Mouse (Mus musculus) layer of hippocampus, adult 9-11 months (tissue): ENCODE results near the gene Spint2.

Source experiments
- DNase-seq: peaks from one replicate; pipeline ENCODE4 v3.0.0; 2022

Spint2 gene

DNA sequence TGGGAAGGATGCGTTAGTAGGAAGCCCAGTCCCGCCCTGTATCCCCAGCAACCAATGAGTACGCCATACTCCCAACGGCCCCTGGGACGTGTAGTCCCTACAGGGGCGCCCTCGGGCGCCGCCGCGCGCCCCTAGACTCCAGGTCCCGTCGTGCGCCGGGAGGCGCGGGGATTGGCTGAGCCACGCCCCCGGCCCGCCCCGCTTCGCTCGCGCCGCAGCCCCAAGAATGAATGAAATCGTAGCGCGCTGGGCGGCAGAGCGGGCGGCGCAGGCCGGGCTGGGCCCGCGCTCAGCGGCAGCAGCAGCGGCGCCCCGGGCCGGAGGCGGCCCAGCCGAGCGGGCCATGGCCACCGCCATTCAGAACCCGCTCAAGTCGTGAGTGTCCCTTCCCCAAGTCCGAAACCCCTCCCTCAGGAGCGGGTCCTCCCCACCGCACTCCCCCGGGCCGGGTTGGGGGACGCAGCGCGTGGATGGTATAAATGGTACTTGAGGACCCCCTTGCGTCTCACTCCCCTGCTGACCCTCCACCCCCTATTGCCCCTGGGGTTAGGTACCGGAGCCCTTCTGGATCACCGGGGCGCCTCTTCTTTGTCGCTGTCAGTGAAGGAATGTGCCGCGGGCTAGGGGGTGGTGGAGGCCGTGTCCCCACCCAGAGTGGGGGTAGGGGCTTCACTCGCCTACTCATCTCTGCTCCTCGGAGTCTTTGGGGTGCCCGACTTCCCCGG, 22.2 kb upstream of the Spint2 start, which contains the start of gene Dpf1:
Gene Dpf1, plus strand, starts transcription at position 214 of the 725 bp plus-strand sequence.
- peak; percentile 95 for DNase-seq

- no peak for DNase-seq
These were observed 20.9 kb upstream of the Spint2 start for GRCm38 (mm10) chr7:29302641-29303040.

- DNase-seq: no peak
These were observed 19.4 kb upstream of the Spint2 start for GRCm38 (mm10) chr7:29301127-29301566.

- no peak for DNase-seq
These were observed 15.3 kb upstream of the Spint2 start for GRCm38 (mm10) chr7:29296998-29297397.

GRCm38 (mm10) chr7:29295861-29296647, 14.3 kb upstream of the Spint2 start:
- DNase-seq: peak; percentile 5

DNA sequence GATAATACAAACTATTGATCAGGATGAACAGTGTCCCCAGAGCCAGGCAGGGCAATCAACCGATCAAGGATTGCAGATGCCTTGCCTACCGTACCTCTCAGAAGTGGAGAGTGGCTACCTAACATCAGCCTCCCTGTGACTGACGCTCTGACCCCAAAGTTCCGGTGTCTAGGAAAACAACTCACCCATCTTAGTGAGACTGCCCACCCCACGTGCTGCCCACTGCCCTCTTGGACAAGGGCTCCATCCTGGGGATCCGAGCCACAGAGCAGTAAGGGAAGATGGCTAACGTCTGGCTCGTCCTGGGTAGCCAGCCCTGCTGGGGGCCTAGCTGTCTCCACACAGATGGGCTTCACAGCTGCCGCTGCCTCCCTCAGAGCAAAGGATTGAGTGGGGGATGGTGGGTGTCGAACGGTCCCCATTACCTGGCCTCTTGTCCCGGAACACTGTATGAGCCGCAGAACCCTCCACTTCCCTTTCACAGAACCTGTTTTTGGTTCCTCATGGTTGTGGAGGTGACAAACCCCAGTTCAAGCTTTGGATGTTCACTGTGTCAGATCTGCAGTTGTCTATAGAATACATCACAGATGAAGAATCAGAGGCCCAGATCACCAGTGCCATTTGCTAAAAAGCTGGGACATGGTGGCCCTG, 12.5 kb upstream of the Spint2 start:
- DNase-seq: no peak

- no peak for DNase-seq
These were observed 11.7 kb upstream of the Spint2 start for GRCm38 (mm10) chr7:29293131-29294065.

DNA sequence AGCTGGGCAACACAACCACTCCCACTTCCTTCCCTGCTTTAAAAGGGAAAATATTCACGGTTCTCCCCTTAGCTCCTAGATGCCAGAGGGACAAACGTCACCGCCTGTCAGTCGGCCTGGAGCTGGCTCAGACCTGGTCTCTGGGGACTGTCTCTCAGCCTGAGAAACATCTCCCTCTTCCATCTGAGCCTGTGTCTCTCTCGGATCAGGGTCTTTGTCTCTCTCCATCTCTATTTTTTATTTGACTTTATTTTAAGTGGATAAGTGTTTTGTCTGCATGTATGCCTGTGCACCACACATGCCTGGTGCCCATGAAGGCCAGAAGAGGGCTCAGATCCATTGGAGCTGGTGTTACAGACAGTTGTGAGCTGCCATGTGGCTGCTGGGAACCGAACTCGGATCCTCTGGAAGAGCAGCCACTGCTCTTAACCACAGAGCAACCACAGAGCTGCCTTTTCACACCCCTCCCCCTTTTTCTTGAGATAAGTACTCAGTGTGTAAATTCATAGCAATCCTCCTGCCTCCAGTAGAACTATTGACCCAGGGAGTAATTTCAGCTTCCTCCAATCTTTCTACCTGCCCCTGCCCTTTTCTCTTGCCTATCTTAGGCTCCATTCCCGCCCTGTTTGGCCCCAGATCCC, 10.9 kb upstream of the Spint2 start:
- no peak for DNase-seq

GRCm38 (mm10) chr7:29291616-29292457, 10.1 kb upstream of the Spint2 start:
- no peak for DNase-seq

DNA sequence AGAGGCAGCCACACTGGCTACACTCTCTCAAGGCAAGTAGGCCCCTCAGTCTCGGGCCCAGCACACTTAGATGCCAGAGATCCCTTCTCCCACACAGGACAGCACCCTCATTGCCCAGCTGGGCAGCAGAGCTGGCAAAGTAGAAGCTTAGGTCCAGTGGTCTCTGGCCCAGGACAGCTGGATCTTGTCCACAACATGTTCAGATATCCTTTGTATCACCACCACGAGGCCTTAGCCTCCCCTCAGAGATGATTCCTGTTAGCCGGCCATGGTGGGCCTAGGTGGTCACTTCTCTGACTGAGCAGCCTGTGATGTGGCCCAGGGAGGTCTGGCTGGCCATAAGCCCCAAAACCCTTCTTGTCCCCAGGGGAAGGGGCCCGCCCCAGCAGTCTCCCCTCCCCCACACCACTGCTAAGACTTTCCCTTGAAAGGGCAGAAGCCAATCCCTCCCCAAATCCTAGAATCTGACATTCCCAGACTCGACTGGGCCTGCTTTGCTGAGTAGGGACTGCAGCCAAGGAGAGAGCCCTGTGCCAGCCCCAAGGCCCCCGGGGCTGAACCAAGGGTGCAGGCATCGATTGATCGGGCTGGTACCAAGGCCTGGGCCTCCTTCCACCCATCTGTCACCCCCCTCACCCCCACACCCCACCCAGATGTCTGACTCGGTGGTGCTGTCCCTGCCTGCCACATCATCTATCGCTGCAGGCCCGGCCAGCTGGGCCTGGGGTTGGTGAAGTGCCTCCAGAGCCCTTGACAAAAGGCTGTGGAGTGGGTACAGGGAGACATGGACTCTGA, 9.2 kb upstream of the Spint2 start:
- peak; percentile 86 for DNase-seq

DNA sequence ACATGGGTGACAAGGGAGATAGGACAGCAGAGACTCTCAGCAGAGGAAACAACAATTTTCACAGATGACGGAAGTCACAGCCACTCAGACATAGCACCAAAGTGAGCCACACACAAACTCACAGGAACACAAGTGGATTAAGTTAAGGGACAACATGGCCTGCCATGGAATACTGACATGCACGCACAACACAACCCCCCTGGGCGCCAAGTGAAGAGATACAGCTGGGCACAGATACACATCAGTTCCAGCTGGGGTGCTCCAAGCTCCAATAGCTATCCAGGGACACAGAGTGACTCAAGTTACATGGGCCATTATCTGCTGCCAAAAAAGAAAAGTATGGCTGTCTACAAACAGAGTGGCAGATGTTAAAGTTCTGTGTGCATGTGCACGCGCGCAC, 8.1 kb upstream of the Spint2 start:
- no peak for DNase-seq

DNA sequence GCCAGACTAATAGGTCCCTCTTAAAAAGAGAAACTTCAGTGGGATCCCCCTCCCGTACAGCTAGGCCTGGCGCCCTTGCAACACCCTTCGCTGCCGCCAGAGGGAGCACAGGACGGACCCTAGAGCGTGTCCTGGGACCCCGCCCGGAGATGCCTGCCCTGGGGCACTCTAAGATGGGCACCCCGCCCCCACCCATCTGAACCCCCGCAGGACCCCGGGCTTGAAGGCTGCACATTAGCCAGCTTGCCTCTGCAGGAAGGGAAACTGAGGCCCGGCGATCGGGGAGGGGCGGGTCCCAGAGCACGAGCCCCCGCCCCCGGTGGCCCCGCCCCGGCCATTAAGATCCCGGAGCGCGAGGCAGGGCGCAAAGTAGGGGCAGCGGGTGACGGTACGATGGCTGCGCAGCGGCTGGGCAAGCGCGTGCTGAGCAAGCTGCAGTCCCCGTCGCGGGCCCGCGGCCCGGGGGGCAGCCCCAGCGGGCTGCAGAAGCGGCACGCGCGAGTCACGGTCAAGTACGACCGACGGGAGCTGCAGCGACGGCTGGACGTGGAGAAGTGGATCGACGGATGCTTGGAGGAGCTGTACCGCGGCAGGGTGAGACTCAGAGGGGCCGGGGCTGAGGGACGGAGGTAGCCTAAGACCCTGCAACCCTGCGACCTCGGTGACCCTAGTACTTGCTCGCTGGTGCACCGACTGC, 7.4 kb upstream of the Spint2 start, which contains the start of gene Ppp1r14a:
Gene Ppp1r14a, plus strand, starts transcription at position 367 of the 697 bp plus-strand sequence.
- no peak for DNase-seq

- DNase-seq: no peak
These were observed 6.4 kb upstream of the Spint2 start for GRCm38 (mm10) chr7:29288079-29288478.

DNA sequence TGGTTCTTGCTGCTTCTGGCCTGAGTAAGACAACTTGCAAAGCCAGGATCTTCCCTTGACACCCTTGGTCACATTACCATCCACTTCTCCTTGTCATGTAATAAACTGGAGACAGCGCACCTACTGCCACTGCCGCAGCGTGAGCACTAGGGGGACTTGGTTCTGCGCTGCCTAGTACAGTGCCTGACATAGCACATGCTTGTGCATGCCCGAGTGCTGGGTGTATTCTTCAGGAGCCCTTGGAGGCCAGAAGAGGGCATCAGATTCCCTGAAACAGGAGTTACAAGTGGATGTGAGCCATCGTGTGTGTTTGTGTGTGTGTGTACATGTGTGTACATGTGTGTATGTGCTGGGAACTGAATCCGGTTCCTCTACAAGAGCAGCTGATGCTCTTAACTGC, 5.8 kb upstream of the Spint2 start:
- DNase-seq: no peak

GRCm38 (mm10) chr7:29284523-29284922, 2.8 kb upstream of the Spint2 start:
- no peak for DNase-seq

GRCm38 (mm10) chr7:29283876-29284275, 2.2 kb upstream of the Spint2 start:
- no peak for DNase-seq

- DNase-seq: no peak
These were observed 402 bp upstream of the Spint2 start for GRCm38 (mm10) chr7:29282074-29282554.

GRCm38 (mm10) chr7:29280801-29281200, 911 bp downstream of the Spint2 start:
- DNase-seq: no peak

GRCm38 (mm10) chr7:29279924-29280323, 1.8 kb downstream of the Spint2 start:
- no peak for DNase-seq
